8 mouse cellular contexts compared by ENCODE assay signal in genomic region chr2:125724086-125724430, GRCm38 (mm10). TPM values are rescaled to one million over a fixed set of nuclear protein-coding genes. Genes with fewer than 3 reads are reported as not detected.
DNase-seq lines count a peak whose midpoint lies in the region; ATAC-seq and TF ChIP-seq lines count a peak whose summit lies in the region.

Gene Shc4, minus strand, starts transcription at chr2:125724148.

- DNase-seq in frontal cortex, postnatal 36 days (ENCODE audit: low spot score in 2 of 2): no peak
- DNase-seq in 3134 (ENCODE audit: extremely low read depth, insufficient read length, low spot score): peak; percentile 73
- DNase-seq in brain, embryonic 14.5 days (ENCODE audit: low read depth): peak; percentile 91
- peak; percentile 10 for DNase-seq in gastrocnemius, postnatal 14 days
- DNase-seq in limb, embryonic 10.5 days (ENCODE audit: low spot score): peak; percentile 79
- no peak for DNase-seq in spleen, adult 12 weeks (ENCODE audit: low spot score)

- WGBS in limb, embryonic 10.5 days: under 1% methylated on average over 15 of the region's 15 CpGs
- under 1% methylated on average over 15 of the region's 15 CpGs for WGBS in neural tube, embryonic 15.5 days

- no peaks in the 10 kb centered on the region for H3K9me3 ChIP-seq in limb, embryonic 10.5 days (replicated peaks)
- H3K9me3 ChIP-seq in neural tube, embryonic 15.5 days (replicated peaks): no peaks in the 10 kb centered on the region

- H3K9ac ChIP-seq in neural tube, embryonic 15.5 days (replicated peaks): peak within 1 kb of the TSS; percentile 66

- intact Hi-C loops in gastrocnemius, postnatal 14 days (cut with DNase I; ENCODE audit: low total_unique reads): no loop called here

- H3K4me3 ChIP-seq in limb, embryonic 10.5 days: peak within 1 kb of the TSS; percentile 66
- peak within 1 kb of the TSS; percentile 54 for H3K4me3 ChIP-seq in neural tube, embryonic 15.5 days (replicated peaks)

- no peaks in the 10 kb centered on the region for H3K36me3 ChIP-seq in limb, embryonic 10.5 days
- no peaks in the 10 kb centered on the region for H3K36me3 ChIP-seq in neural tube, embryonic 15.5 days

- TF ChIP-seq CTCF in brain, embryonic 14.5 days (IDR thresholded peaks at IDR 0.05; ENCODE audit: borderline replicate concordance, extremely low read depth, insufficient read depth, insufficient read length): no peak

- H3K4me2 ChIP-seq in neural tube, embryonic 15.5 days: peak within 1 kb of the TSS; percentile 100

- H3K4me1 ChIP-seq in limb, embryonic 10.5 days: peaks cover 28% of the 10 kb centered on the region
- peaks cover 28% of the 10 kb centered on the region for H3K4me1 ChIP-seq in neural tube, embryonic 15.5 days

- ATAC-seq in frontal cortex, adult (ENCODE audit: low TSS enrichment): peak; percentile 25
- peak; percentile 88 for ATAC-seq in neural tube, embryonic 15.5 days (ENCODE audit: low FRiP score)

- peak within 1 kb of the TSS; percentile 74 for H3K27ac ChIP-seq in limb, embryonic 10.5 days
- peak within 1 kb of the TSS; percentile 76 for H3K27ac ChIP-seq in neural tube, embryonic 15.5 days (replicated peaks)

- TF ChIP-seq POLR2A in brain, embryonic 14.5 days (IDR thresholded peaks at IDR 0.05; ENCODE audit: borderline replicate concordance, extremely low read depth, insufficient read depth, insufficient read length, poor library complexity, severe bottlenecking): no peak

- peaks cover 69% of the 10 kb centered on the region for H3K27me3 ChIP-seq in limb, embryonic 10.5 days (ENCODE audit: low read depth, poor library complexity, severe bottlenecking)
- 0 out of 2 replicates have a peak, but pooled peaks cover 12% of the 10 kb centered on the region for H3K27me3 ChIP-seq in neural tube, embryonic 15.5 days (replicated peaks)

RNA-seq across cellular contexts. Expression of gene Shc4, which starts in this region (rescaled TPM):
- polyA plus RNA-seq in brain, embryonic 14.5 days (2012; rRNA removed): 1.3 and 2.9 TPM in 2 replicates
- 1 to 10 TPM; 1.5 to 4.4 TPM for total RNA-seq in gastrocnemius, postnatal 14 days (2021)
- polyA plus RNA-seq in limb, embryonic 10.5 days (2016; fragmentation: Nextera tagmentation; extraction: Ambion mirVana): 1.4 TPM in 2 replicates
- 4.3 and 4.6 TPM in 2 replicates for polyA plus RNA-seq in neural tube, embryonic 15.5 days (2015; fragmentation: Nextera tagmentation; extraction: Ambion mirVana)

Comparison
In these comparisons a context has a peak if more than half of its experiments do, and no peak if none do; other contexts are left out.
1. DNase-seq: peak in 3134 (single experiment), brain, embryonic 14.5 days (single experiment), gastrocnemius, postnatal 14 days (single experiment) and limb, embryonic 10.5 days (single experiment); none in frontal cortex, postnatal 36 days (0 of 2) and spleen, adult 12 weeks (single experiment).